Mouse (Mus musculus) spleen, adult 2 months (tissue): ENCODE data around the gene Gng7.

ENCODE experiments used
- CTCF ChIP-seq: fragments of 200-500 bp; IDR thresholded peaks from 2 replicates; pipeline ENCODE4 v1.5.1; 2011; ENCODE audit warnings: mild to moderate bottlenecking, inconsistent platforms; ENCODE audit not compliant: insufficient read depth, insufficient read length, insufficient replicate concordance; ENCODE audit errors: extremely low read depth
- POLR2A ChIP-seq: fragments of 200-500 bp; IDR thresholded peaks from 2 replicates; pipeline ENCODE4 v1.6.1; 2011; ENCODE audit warnings: low read depth, low read length, inconsistent platforms

DNA sequence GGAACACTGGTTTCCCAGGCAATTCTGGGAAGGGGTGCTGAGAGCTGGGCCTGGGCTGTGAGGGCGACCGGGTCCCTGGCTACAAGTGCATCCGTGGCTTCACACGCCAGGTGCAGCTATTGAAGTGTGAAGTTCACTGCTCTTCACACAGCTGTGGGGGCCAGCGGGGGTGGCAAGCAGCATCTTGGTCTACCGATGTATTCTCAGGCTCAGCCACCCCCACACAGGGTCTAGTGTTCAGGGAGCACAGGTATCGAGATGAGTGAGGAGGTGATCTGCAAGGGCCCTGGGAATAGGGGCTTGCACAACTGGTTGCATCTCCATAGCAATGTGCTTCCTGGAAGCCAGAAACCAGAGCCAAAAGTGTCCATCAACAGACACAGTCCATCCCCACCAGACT is 24.3 kb downstream of the Gng7 start:
- TF ChIP-seq CTCF (no peak), POLR2A (no peak)
